Mouse (Mus musculus): ENCODE data around the gene Vamp1.

The Vamp1 gene

GRCm38 (mm10) chr6:125215148-125215954, at the start of gene Vamp1:
Gene Vamp1 (plus strand): TSS chr6:125215551.
- DNase-seq (ENCODE audit: low read depth): peak; percentile 99

GRCm38 (mm10) chr6:125166051-125166751, 49.1 kb upstream of the Vamp1 start, which contains the start of gene Gapdh:
Gene Gapdh (minus strand): TSS chr6:125166467.
- peak; percentile 93 for DNase-seq (ENCODE audit: low read depth)

DNA sequence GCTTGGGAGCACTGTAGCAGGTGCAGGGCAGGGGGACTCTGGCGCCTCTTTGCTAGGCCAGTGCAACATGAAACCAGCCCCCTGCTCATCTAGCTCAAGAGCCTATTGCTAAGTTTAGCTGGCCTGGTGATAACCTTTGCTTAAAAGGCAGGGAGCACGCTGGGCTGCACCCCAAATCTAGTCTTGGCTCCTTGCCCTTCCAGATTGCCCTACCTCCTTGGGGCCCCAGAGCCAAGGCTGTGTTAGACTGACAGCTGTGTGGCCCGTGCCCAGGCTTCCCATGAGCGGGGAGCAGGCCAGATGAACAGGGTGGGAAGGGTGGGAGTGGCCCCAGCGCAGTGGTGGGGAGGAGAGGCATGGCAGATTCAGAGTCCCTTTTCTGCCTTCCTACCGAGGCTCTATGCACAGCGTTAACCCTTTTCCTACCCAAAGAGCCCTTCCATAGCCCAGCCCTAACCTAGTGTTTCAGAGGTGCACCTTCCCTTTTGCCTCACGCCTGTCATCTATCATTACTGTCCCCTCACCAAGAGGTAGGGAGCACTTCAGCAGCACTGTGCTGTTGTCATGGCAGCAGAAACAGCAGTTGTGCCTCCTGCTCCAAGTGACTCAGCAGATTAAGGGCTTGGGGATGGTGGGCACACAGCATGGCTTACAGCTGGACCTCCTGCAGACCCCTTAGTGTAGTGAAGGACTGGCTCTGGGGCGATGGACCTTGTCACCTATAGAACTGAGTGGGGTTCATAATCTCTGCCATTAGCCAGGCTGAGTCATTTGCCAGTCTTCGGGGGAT, 48.3 kb upstream of the Vamp1 start:
- peak; percentile 62 for DNase-seq (ENCODE audit: low read depth)

DNA sequence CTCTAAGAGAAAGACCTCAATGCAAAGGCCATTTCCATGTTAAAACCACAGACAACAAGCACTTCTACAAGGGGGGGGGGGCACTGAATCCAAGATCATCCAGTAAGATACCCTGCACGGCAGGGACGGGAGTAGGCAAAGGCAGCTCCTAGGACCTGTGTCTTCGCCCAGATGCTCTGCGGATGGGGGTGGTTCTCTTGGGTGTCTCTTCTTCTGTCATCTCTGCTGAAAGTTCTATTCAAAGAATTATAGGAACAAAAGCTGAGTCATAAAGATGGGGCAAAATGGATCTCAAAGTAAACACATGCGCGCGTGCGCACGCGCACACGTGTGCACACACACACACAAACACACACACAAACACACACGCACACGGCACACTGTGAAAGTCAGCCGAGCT, 47.3 kb upstream of the Vamp1 start:
- no peak for DNase-seq (ENCODE audit: low read depth)

- DNase-seq (ENCODE audit: low read depth): peak; percentile 70
These were observed 45.2 kb upstream of the Vamp1 start for GRCm38 (mm10) chr6:125170194-125170593.

- DNase-seq (ENCODE audit: low read depth): no peak
These were observed 42.9 kb upstream of the Vamp1 start for GRCm38 (mm10) chr6:125172474-125172873.

- DNase-seq (ENCODE audit: low read depth): no peak
These were observed 42.1 kb upstream of the Vamp1 start for GRCm38 (mm10) chr6:125173256-125173655.

GRCm38 (mm10) chr6:125175469-125175868, 39.9 kb upstream of the Vamp1 start:
- no peak for DNase-seq (ENCODE audit: low read depth)

DNA sequence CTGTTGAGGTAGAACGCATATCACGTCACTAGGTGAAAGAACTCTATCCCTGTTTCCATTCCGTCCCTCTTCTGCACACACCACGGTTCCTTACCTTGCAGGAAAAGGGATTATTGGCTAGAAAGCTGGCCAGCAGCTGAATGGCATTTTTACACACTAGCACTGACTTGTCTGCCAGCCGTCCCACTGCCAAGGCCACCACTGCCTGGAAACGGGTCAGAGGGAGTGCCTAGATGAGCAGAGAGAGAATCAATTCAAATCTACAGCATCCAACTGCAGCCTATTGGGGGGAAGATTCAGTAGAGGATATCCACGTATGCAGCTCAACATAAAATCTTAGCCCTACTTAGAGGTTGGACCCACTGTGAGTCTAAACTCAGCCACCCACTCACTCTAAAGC, 35.8 kb upstream of the Vamp1 start:
- no peak for DNase-seq (ENCODE audit: low read depth)

DNA sequence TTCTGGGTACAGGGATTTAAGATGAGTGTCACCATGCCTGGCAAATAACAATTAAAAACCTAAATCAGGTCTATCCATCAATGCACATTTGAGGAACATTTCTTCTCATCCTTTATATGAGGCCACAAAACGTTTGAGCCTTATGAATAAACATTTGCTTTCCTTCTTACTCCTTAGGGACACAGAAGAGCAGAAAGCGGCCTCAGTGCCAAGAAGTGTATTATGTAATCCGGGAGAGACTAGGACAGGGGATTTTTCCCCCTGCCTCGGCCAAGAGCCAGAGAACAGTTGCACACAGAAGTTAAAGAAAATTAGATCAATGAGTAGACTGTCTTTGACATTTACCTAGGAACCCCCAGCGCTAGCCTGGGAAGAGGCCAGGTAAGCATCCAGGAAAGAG, 33.2 kb upstream of the Vamp1 start:
- no peak for DNase-seq (ENCODE audit: low read depth)

GRCm38 (mm10) chr6:125186203-125186602, 29.1 kb upstream of the Vamp1 start:
- DNase-seq (ENCODE audit: low read depth): no peak

GRCm38 (mm10) chr6:125190816-125191215, 24.5 kb upstream of the Vamp1 start:
- DNase-seq (ENCODE audit: low read depth): peak; percentile 28

DNA sequence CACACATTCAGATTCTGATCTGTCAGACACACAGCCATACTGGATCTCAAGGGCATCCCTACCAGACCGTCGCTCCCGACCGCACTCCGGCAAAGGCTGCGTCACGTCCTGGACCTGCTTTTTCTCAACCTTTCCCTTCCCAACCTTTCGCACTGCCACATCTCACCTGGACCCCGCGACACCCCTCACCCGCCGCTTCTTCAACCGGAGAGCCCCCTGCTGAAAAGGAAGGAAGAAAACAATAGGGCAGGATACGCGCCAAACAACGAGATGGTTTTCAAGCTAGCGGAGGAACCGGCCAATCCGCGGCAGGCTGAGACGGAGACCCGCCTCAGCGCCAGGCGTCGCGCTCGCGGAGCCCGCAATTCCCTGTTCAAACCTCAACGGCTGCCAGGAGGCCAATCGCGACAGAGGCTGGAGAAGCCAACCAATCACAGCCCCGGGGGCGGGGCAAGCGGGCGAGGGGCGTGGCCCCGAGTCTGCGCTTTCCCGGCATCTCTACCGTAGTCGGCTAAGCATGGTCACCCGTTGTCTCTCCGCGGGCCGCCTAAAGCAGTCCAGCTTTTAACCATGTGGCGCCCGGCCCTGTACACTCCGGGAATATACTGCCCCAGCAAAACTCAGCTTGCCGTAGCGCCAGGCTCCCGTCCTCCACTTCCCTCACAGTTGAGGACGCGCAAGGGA, 23.9 kb upstream of the Vamp1 start, which contains the start of the genes Ncapd2 and Mrpl51:
Gene Ncapd2 (minus strand): TSS at position 370 of the 684 bp plus-strand sequence.
Gene Mrpl51 (plus strand): TSS at position 470 of the 684 bp plus-strand sequence.
- DNase-seq (ENCODE audit: low read depth): peak; percentile 98

- peak; percentile 97 for DNase-seq (ENCODE audit: low read depth)
These were observed 23.2 kb upstream of the Vamp1 start for GRCm38 (mm10) chr6:125192016-125192714.

GRCm38 (mm10) chr6:125192841-125193240, 22.5 kb upstream of the Vamp1 start:
- peak; percentile 46 for DNase-seq (ENCODE audit: low read depth)

DNA sequence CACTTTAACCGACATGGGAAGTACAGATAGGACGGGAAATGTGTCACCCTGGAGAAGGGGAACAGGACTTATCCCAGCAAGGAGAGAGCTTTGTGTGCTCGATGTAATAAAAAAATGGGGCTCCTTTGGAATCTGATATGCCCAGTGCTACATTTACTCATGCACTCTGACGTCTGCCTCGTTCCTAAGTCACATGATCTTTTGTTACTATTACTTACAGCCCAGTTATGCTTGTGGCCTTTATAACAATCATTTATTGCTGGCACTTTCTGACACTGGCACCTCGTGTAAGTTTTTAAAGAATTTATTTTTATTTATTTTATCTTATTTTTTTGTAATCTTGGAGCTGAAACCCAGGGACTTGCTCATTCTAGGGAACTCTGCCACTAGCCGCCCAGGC, 22.0 kb upstream of the Vamp1 start:
- peak; percentile 68 for DNase-seq (ENCODE audit: low read depth)

GRCm38 (mm10) chr6:125195541-125196075, 19.7 kb upstream of the Vamp1 start:
- no peak for DNase-seq (ENCODE audit: low read depth)

DNA sequence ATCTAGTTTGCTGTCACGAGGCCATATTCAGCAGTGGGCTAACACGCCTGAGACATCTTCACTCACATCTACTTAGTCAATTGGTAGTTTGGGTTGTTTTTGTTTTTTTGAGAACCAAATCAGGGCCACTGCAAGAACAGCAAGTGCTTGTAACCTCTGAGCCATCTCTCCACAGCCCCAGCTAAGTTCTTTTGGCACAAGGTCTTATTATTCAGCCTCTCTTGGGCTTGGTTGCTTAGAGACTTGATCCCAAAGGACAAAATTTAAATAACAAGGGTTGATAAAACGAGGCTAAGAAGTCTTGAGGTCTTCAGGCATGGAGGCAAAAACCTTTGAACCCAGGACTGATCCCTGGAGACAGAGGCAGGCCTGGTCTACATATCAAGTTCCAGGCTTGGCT, 19.1 kb upstream of the Vamp1 start:
- no peak for DNase-seq (ENCODE audit: low read depth)

GRCm38 (mm10) chr6:125197166-125197565, 18.2 kb upstream of the Vamp1 start:
- DNase-seq (ENCODE audit: low read depth): peak; percentile 16

GRCm38 (mm10) chr6:125210436-125210835, 4.9 kb upstream of the Vamp1 start:
- peak; percentile 36 for DNase-seq (ENCODE audit: low read depth)

- no peak for DNase-seq (ENCODE audit: low read depth)
These were observed 2.7 kb upstream of the Vamp1 start for GRCm38 (mm10) chr6:125212621-125213020.

All from 416B (cell line).